Mouse (Mus musculus) stomach, adult 2 months (tissue): ENCODE measurements around the gene Tecta. TPM values are rescaled to one million over a fixed set of nuclear protein-coding genes. Genes with fewer than 3 reads are reported as not detected.

ENCODE experiments used
- polyA plus RNA-seq: library from polyadenylated mRNA; depleted of rRNA; stranded (reverse); fragments of >200 nt; gene quantifications from 2 replicates; pipeline ENCODE4 v1.2.3, GENCODE M21; 2012; rRNA removed

Gene Tecta
- polyA plus RNA-seq, result 0.02 and 0.04 TPM in 2 replicates

GRCm38 (mm10) chr9:42399829-42400228, at the start of gene Tecta:
Gene Tecta (minus strand): TSS chr9:42399929.

Other genes with a start within 250 kb of the Tecta start
- 15.9 and 22.3 TPM in 2 replicates for gene Sc5d, start 135.7 kb downstream of the Tecta start, polyA plus RNA-seq
- gene Tbcel, start 107.9 kb upstream of the Tecta start, polyA plus RNA-seq, result 1.00 and 2.0 TPM in 2 replicates